Mouse (Mus musculus) neural tube, embryonic 12.5 days (tissue): ENCODE results near the gene Xlr5c. TPM values are rescaled to one million over a fixed set of nuclear protein-coding genes. Genes with fewer than 3 reads are reported as not detected.
"Not testable (repeated sequence)": the region's sequence is repeated elsewhere in the genome, so short reads cannot be mapped to it uniquely, and the experiment has no call there.

Source experiments
- ATAC-seq: fragments of 200-750 bp; cut with Nextera tagmentation; 2 replicates; pipeline ENCODE4 v1.8.0; 2017; ENCODE audit warnings: low read depth, mild to moderate bottlenecking, moderate TSS enrichment, moderate library complexity; ENCODE audit not compliant: low FRiP score
- H3K27ac ChIP-seq: fragments of 300-500 bp; sonication (generic); 2 replicates; pipeline ENCODE4 v1.5.1; 2016
- H3K27me3 ChIP-seq: fragments of 300-500 bp; sonication (generic); replicated peaks from 2 replicates; pipeline ENCODE4 v1.6.1; 2016; ENCODE audit warnings: mild to moderate bottlenecking
- H3K36me3 ChIP-seq: fragments of 300-500 bp; sonication (generic); 2 replicates; pipeline ENCODE4 v1.6.1; 2016; ENCODE audit warnings: mild to moderate bottlenecking
- H3K4me1 ChIP-seq: fragments of 300-500 bp; sonication (generic); 2 replicates; pipeline ENCODE4 v1.6.1; 2016
- H3K4me2 ChIP-seq: fragments of 300-500 bp; sonication (generic); replicated peaks from 2 replicates; pipeline ENCODE4 v1.6.1; 2016; ENCODE audit warnings: mild to moderate bottlenecking
- H3K4me3 ChIP-seq: fragments of 300-500 bp; sonication (generic); 2 replicates; pipeline ENCODE4 v1.5.1; 2016
- H3K9ac ChIP-seq: fragments of 300-500 bp; sonication (generic); 2 replicates; pipeline ENCODE4 v1.6.1; 2016; ENCODE audit warnings: mild to moderate bottlenecking
- H3K9me3 ChIP-seq: fragments of 300-500 bp; sonication (generic); 2 replicates; pipeline ENCODE4 v1.6.1; 2016; ENCODE audit warnings: mild to moderate bottlenecking
- WGBS: fragments of 180-500 bp; shearing (Covaris S2); methylation state at CpG from one replicate; pipeline ENCODE4 v1.1.7; 2016; 5-methylcytosine and 5-hydroxymethylcytosine counted together
- polyA plus RNA-seq: library from polyadenylated mRNA; unstranded; fragments of >200 nt; fragmentation: Nextera tagmentation; extraction: Ambion mirVana; gene quantifications from 2 replicates; pipeline ENCODE4 v1.2.1, GENCODE M21; 2016

Xlr5c gene
- not detected in 2 replicates for polyA plus RNA-seq

GRCm38 (mm10) chrX:73292876-73293275 is at the start of gene Xlr5c, which contains the start of gene Xlr5a:
Gene Xlr5c, minus strand, starts transcription at chrX:73292976.
Gene Xlr5a, minus strand, starts transcription at chrX:73292976.
- H3K4me1 ChIP-seq, H3K4me2 ChIP-seq, H3K27me3 ChIP-seq, H3K27ac ChIP-seq, H3K9me3 ChIP-seq, H3K9ac ChIP-seq, ATAC-seq, H3K36me3 ChIP-seq, H3K4me3 ChIP-seq: not testable (repeated sequence)
- WGBS: 91% methylated on average over 13 of the region's 17 CpGs

GRCm38 (mm10) chrX:73342483-73342895 is 49.7 kb upstream of the Xlr5c start, which contains the start of gene Zfp275:
Gene Zfp275, plus strand, starts transcription at chrX:73342621.
- Histone ChIP-seq H3K9ac (peak within 1 kb of the TSS; percentile 61), H3K4me2 (peak within 1 kb of the TSS; percentile 65), H3K36me3 (no peaks in the 10 kb centered on the region), H3K4me1 (no peaks in the 10 kb centered on the region), H3K9me3 (no peaks in the 10 kb centered on the region), H3K27ac (0 out of 2 replicates have a peak within 1 kb of the TSS, but pooled peaks have one; percentile 32), H3K27me3 (no peaks in the 10 kb centered on the region), H3K4me3 (peak within 1 kb of the TSS; percentile 44)
- WGBS: 19% methylated on average over 36 of the region's 37 CpGs
- ATAC-seq: peak; percentile 89

- Histone ChIP-seq H3K4me2 (peak overlapping the region; percentile 65), H3K4me1 (no peaks in the 10 kb centered on the region), H3K27ac (no peak overlapping the region), H3K4me3 (peak overlapping the region; percentile 44), H3K27me3 (no peaks in the 10 kb centered on the region), H3K9ac (peak overlapping the region; percentile 61; the same call in 1 of the 2 replicates), H3K9me3 (no peaks in the 10 kb centered on the region), H3K36me3 (no peaks in the 10 kb centered on the region)
- ATAC-seq: peak; percentile 7; the same call in 1 of the 2 replicates
- WGBS: 39% methylated on average over 3 of the region's 3 CpGs
Measured at GRCm38 (mm10) chrX:73342068-73342467, 49.3 kb upstream of the Xlr5c start.

GRCm38 (mm10) chrX:73341473-73341872 is 48.7 kb upstream of the Xlr5c start:
- Histone ChIP-seq H3K36me3 (no peaks in the 10 kb centered on the region), H3K9ac (no peak overlapping the region), H3K4me1 (no peaks in the 10 kb centered on the region), H3K9me3 (no peaks in the 10 kb centered on the region), H3K4me3 (no peak overlapping the region), H3K27ac (no peak overlapping the region), H3K27me3 (no peaks in the 10 kb centered on the region), H3K4me2 (no peak overlapping the region)
- 64% methylated on average over 1 of the region's 1 CpGs for WGBS
- ATAC-seq: no peak

GRCm38 (mm10) chrX:73336740-73337139 is 44.0 kb upstream of the Xlr5c start, which contains the start of gene Gm45015:
Gene Gm45015, minus strand, starts transcription at chrX:73336840.
- no peaks in the 10 kb centered on the region for H3K9me3 ChIP-seq
- no peak within 1 kb of the TSS for H3K27ac ChIP-seq
- no peak within 1 kb of the TSS for H3K9ac ChIP-seq
- no peaks in the 10 kb centered on the region for H3K27me3 ChIP-seq
- no peaks in the 10 kb centered on the region for H3K4me1 ChIP-seq
- H3K4me2 ChIP-seq: no peak within 1 kb of the TSS
- H3K4me3 ChIP-seq: no peak within 1 kb of the TSS
- no peaks in the 10 kb centered on the region for H3K36me3 ChIP-seq
- 90% methylated on average over 4 of the region's 4 CpGs for WGBS
- no peak for ATAC-seq

GRCm38 (mm10) chrX:73333548-73333947 is 40.8 kb upstream of the Xlr5c start:
- no peak for ATAC-seq
- Histone ChIP-seq H3K36me3 (no peaks in the 10 kb centered on the region), H3K9me3 (no peaks in the 10 kb centered on the region), H3K4me2 (no peak overlapping the region), H3K27me3 (no peaks in the 10 kb centered on the region), H3K9ac (no peak overlapping the region), H3K4me3 (no peak overlapping the region), H3K4me1 (no peaks in the 10 kb centered on the region), H3K27ac (no peak overlapping the region)

GRCm38 (mm10) chrX:73327215-73327614 is 34.4 kb upstream of the Xlr5c start:
- H3K9ac ChIP-seq: no peak overlapping the region
- WGBS: 85% methylated on average over 2 of the region's 2 CpGs
- H3K27ac ChIP-seq: no peak overlapping the region
- no peak for ATAC-seq
- H3K4me3 ChIP-seq: no peak overlapping the region
- no peaks in the 10 kb centered on the region for H3K9me3 ChIP-seq
- H3K36me3 ChIP-seq: no peaks in the 10 kb centered on the region
- no peaks in the 10 kb centered on the region for H3K4me1 ChIP-seq
- no peaks in the 10 kb centered on the region for H3K27me3 ChIP-seq
- no peak overlapping the region for H3K4me2 ChIP-seq

- H3K4me2 ChIP-seq: no peak overlapping the region
- no peaks in the 10 kb centered on the region for H3K9me3 ChIP-seq
- ATAC-seq: no peak
- no peaks in the 10 kb centered on the region for H3K27me3 ChIP-seq
- WGBS: 77% methylated on average over 3 of the region's 3 CpGs
- no peak overlapping the region for H3K4me3 ChIP-seq
- no peak overlapping the region for H3K9ac ChIP-seq
- H3K4me1 ChIP-seq: no peaks in the 10 kb centered on the region
- H3K36me3 ChIP-seq: no peaks in the 10 kb centered on the region
- no peak overlapping the region for H3K27ac ChIP-seq
Measured at GRCm38 (mm10) chrX:73321029-73321428, 28.3 kb upstream of the Xlr5c start.

GRCm38 (mm10) chrX:73312522-73312921 is 19.7 kb upstream of the Xlr5c start:
- H3K4me2 ChIP-seq: no peak overlapping the region
- no peaks in the 10 kb centered on the region for H3K36me3 ChIP-seq
- no peak overlapping the region for H3K4me3 ChIP-seq
- no peak overlapping the region for H3K27ac ChIP-seq
- ATAC-seq: no peak
- H3K27me3 ChIP-seq: no peaks in the 10 kb centered on the region
- H3K9ac ChIP-seq: no peak overlapping the region
- H3K4me1 ChIP-seq: no peaks in the 10 kb centered on the region
- 34% methylated on average over 3 of the region's 3 CpGs for WGBS
- no peaks in the 10 kb centered on the region for H3K9me3 ChIP-seq

- ATAC-seq, H3K4me1 ChIP-seq, H3K4me2 ChIP-seq, H3K27me3 ChIP-seq, H3K9ac ChIP-seq, H3K27ac ChIP-seq, H3K36me3 ChIP-seq, H3K9me3 ChIP-seq, H3K4me3 ChIP-seq: not testable (repeated sequence)
- 81% methylated on average over 10 of the region's 10 CpGs for WGBS
Measured at GRCm38 (mm10) chrX:73295745-73296144, 3.0 kb upstream of the Xlr5c start.

- not testable (repeated sequence) for H3K36me3 ChIP-seq, H3K9ac ChIP-seq, H3K9me3 ChIP-seq, H3K4me3 ChIP-seq, H3K4me1 ChIP-seq, H3K4me2 ChIP-seq, H3K27me3 ChIP-seq, ATAC-seq, H3K27ac ChIP-seq
- WGBS: 88% methylated on average over 14 of the region's 14 CpGs
Measured at GRCm38 (mm10) chrX:73265270-73265669, 27.5 kb downstream of the Xlr5c start, which contains the start of gene Xlr3c. Gene Xlr3c, minus strand, starts transcription at chrX:73265390.

- ATAC-seq, H3K36me3 ChIP-seq, H3K4me3 ChIP-seq, H3K4me1 ChIP-seq, H3K27me3 ChIP-seq, H3K27ac ChIP-seq, H3K4me2 ChIP-seq, H3K9ac ChIP-seq, H3K9me3 ChIP-seq: not testable (repeated sequence)
- 81% methylated on average over 1 of the region's 2 CpGs for WGBS
Measured at GRCm38 (mm10) chrX:73262428-73262827, 30.3 kb downstream of the Xlr5c start.

- ATAC-seq, H3K4me2 ChIP-seq, H3K9ac ChIP-seq, H3K4me3 ChIP-seq, H3K27ac ChIP-seq, H3K36me3 ChIP-seq, H3K9me3 ChIP-seq, H3K27me3 ChIP-seq, H3K4me1 ChIP-seq: not testable (repeated sequence)
- 87% methylated on average over 14 of the region's 14 CpGs for WGBS
Measured at GRCm38 (mm10) chrX:73242821-73243325, 49.9 kb downstream of the Xlr5c start, which contains the start of gene Xlr4c. Gene Xlr4c, minus strand, starts transcription at chrX:73243130.
